Mouse (Mus musculus) c-Kit-positive CD71-positive TER-119-negative erythroid progenitor cells, embryonic 14.5 days (primary cell): ENCODE data around the gene 4932438A13Rik.
A peak's percentile ranks its signal among the peaks of the same experiment; 100 is the strongest.

Source experiments
- DNase-seq: peaks from one replicate; pipeline ENCODE4 v3.0.0-alpha.2; 2013; ENCODE audit warnings: low read depth

4932438A13Rik gene

DNA sequence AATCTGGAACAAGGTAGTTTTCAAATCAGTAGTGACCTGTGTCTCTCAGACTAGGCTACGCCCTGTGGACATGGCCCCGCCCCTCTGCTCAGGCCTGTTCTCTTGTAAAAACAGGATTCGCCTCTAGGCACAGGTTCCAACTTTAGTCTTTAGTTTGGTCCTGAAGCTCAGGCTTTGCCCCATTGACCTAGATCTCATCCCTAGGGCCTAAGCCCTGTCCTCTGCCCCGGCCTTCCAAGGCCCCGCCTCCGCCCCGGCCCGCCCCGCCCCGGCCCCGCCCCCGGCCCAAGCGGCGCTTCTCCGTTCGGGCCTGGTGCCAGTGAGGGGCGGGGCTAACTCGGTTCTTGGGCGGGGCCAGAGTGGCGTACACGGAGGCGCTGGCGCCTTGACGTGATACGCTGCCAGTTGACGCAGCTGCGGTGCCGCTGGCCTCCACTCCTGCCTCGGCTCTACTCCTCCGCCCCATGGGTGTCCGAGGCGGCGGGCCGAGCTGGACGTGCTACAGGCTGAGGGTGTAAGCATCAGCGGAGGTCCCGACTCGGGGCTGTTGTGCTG lies at the start of gene 4932438A13Rik:
Gene 4932438A13Rik (plus strand): TSS at position 384 of the 555 bp plus-strand sequence.
- peak; percentile 83 for DNase-seq

DNA sequence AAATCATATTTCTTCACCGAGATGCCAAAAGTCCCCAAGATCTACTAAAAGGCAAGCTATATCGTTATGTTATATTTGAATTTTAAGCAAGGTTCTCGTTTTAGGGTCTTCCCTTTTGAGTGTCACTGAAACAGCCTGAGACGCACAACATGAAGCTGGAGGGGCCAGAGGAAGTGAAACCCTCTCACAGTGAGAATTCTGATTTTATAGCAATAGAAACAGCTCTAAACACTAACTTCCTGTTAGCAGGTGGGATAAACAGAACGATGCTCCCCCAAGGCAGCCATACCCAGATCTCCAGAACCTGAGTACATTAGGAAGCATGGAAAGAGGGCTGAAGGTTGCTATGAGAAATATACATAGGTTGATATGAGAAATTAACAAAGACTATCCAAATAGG lies 46.3 kb upstream of the 4932438A13Rik start:
- DNase-seq, result no peak

GRCm38 (mm10) chr3:36819402-36819801 lies 43.5 kb upstream of the 4932438A13Rik start:
- DNase-seq, result no peak

DNA sequence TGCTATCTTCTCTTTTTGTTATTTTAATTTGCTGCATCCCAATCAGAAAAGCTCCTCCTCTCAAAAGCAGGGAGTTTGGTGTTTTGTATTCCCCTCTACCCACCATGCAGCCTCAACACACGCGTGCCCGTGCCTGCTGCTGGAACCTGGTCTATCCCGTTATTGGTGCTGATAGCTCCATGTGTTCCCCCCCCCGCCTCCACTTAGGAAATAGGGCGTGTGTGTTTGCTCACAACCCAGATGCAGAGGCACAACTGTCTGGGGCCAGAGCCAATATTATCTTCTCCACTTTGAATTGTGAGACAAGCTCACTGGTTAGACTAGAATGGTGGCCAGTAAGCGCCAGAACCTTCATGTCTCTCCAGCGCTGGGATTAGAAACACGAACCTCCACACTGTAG lies 41.9 kb upstream of the 4932438A13Rik start:
- no peak for DNase-seq

DNA sequence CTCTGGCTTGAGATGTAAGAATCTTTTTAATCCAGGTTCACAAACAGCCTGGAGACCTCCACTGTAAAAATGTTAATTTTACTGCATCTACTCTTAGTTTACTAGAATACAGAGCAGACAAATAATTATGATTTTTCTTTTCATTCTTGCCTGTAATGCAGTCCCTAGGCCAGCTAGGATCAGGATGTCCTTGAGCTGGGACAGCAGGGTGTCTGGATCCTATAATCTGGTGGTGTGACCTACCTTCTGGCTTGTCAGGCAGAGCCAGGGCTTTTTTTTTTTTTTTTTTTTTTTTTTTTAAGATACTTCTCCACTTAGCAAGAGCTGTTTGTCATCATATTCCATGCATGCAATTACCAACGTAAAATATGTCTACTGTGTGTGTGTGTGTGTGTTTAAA lies 37.8 kb upstream of the 4932438A13Rik start:
- no peak for DNase-seq

- no peak for DNase-seq
These were observed 37.4 kb upstream of the 4932438A13Rik start for GRCm38 (mm10) chr3:36825554-36825953.

GRCm38 (mm10) chr3:36827274-36828025 lies 35.5 kb upstream of the 4932438A13Rik start:
- DNase-seq, result no peak

- no peak for DNase-seq
These were observed 32.7 kb upstream of the 4932438A13Rik start for GRCm38 (mm10) chr3:36830218-36830617.

GRCm38 (mm10) chr3:36834426-36834825 lies 28.5 kb upstream of the 4932438A13Rik start:
- DNase-seq, result no peak

GRCm38 (mm10) chr3:36834832-36835231 lies 28.1 kb upstream of the 4932438A13Rik start:
- DNase-seq, result no peak

GRCm38 (mm10) chr3:36835525-36836203 lies 27.2 kb upstream of the 4932438A13Rik start:
- no peak for DNase-seq

DNA sequence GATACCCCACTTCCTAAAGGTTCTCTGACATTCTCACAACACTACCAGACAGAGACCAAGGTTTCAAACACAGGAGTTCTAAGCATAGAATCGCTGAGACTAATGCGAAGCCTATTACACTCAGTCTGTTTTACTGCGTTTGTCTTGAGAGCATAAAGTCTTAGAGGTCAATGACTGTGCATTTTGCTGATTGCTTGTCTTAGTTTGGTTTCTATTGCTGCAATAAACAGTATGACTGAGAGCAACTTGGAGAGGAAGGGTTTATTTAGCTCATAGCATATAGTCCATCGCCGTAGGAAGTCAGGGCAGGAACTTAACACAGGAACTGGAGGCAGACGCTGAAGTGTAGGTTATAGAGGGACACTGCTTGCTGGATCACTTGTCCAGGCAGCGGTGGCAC lies 26.1 kb upstream of the 4932438A13Rik start:
- DNase-seq, result no peak

GRCm38 (mm10) chr3:36840650-36841555 lies 22.0 kb upstream of the 4932438A13Rik start:
- DNase-seq, result peak; percentile 40

GRCm38 (mm10) chr3:36853733-36854440 lies 9.0 kb upstream of the 4932438A13Rik start:
- DNase-seq, result no peak

- no peak for DNase-seq
These were observed 1.2 kb upstream of the 4932438A13Rik start for GRCm38 (mm10) chr3:36861411-36862410.

- no peak for DNase-seq
These were observed 523 bp downstream of the 4932438A13Rik start for GRCm38 (mm10) chr3:36863427-36863826.

- no peak for DNase-seq
These were observed 977 bp downstream of the 4932438A13Rik start for GRCm38 (mm10) chr3:36863881-36864280.

DNA sequence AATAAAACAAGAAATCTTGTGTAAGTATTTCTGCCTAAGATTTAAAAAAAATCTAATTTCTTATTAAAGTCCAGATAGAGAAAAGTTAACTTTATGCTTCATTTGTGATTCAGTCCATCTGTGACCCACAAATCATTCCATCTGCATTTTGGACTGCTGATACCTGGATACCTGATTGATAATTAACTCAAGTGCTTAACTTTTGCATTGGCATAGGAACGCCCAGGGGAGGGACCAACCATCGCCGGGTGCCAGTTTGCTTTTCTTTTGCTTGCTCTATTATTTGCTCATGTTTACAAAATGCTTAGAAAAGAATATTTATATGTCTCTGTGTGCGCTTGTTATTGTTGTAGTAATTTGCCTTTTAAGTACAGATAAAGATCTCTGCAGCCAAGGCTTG lies 1.6 kb downstream of the 4932438A13Rik start:
- no peak for DNase-seq

DNA sequence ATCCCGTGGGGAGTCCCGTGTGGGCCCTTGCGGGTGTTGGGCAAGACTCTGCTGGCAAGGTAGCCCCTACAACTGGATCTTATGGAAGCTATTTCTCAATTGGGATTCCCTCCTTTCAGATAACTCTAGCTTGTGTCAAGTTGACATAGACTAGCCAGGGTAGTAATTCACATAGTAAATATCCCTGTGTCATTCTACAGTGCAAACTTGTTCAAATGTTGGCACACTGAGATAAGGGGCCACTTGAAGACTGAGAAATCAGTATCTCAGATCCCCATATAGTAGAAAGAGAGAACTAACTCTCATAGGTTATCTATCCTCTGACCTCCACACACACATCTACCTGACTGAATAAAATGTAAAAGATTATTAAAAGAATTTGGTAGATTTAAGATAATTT lies 42.5 kb downstream of the 4932438A13Rik start:
- no peak for DNase-seq

GRCm38 (mm10) chr3:36917832-36918231 lies 54.9 kb downstream of the 4932438A13Rik start:
- no peak for DNase-seq
